Mouse (Mus musculus) T-helper 1 cell (primary cell): Measurements from ENCODE around the gene Gm16867.
"Not testable (repeated sequence)": the region's sequence is repeated elsewhere in the genome, so short reads cannot be mapped to it uniquely, and the experiment has no call there.

Experiments used
- in situ Hi-C: fragments of 300-600 bp; cut with MboI, MseI; formaldehyde crosslinking; loops from one replicate; pipeline ENCODE4 v1.15.1; 2025; ENCODE audit warnings: high pct_unique_total_duplicates

Gm16867 gene

DNA sequence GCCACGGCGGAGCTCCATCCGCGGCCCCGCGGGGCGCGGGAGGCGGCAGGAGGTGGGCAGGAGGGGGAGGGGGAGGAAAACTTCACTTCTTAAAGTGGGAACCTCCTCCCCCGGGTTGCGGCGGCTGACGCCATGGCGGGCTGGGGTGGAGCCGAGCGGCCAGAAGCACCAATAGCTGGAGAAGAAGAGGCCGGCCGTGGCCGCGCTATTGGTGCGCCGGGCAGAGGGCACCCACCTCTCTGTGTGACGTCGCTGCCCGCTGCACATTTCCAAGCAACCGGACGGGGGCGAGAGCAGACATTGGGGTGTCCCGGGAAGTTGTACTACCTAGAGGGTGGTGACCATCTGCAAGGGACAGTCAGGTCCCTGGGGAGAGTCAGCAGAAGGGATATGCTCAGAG, at the start of gene Gm16867:
Gene Gm16867 (minus strand): TSS at position 189 of the 400 bp plus-strand sequence.
- in situ Hi-C loops: not testable (repeated sequence)

DNA sequence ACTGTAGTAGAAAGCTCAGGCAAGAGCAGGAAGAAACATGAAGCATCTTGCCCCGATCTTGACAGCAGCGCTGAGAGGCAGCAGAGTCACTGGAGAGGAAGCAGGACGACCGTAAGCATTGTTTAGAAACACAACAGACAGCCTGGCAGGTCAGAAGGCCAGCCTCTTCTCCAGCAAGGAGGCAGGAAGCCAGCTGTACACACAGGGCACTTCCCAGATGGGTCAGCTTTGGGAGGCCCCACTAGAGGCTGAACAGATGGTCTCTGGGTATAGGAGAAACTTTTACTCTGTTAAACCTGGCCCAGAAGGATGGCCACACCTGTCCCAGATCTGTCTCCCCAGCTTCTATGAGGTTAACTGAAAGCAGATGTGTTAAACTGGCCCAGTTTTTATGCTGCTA, 44.1 kb upstream of the Gm16867 start:
- in situ Hi-C loops: not testable (repeated sequence)

DNA sequence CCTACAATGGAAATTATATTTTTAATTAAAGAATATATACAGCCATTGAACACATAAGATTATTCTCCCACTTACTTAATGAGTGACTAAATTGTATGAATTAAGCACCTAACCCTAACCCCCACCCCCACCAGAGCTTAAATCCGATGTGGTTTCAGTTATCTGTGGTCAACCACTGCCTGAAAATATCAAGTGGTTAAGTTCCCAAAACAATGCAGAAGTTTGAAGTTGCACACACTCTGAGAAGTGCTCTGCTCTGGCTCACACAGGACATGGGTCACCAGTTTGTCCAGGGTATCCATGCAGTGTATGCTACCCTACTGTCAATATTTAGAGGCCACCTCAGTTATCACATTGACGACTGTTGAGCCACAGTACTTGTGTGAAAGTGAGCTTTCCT, 41.9 kb upstream of the Gm16867 start:
- in situ Hi-C loops: not testable (repeated sequence)

DNA sequence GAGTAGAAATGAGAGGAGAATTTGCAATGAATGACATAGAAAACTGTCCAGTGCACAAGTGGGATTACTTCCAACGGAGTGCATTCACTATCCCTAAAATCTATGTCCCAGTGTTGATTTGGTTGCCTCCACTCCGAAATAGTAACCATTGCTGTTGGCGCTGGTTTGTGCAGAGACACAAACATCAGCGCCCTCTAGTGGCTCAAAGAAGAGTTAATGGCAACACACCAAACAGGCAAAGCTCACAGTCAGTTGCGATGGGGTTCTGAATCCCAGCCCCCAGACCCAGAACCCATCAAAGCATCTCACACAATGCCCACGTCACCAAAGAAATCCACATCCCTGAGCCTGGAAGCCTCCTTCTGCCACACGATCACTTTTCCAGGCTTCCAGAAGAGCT, 40.9 kb upstream of the Gm16867 start:
- in situ Hi-C loops: not testable (repeated sequence)

DNA sequence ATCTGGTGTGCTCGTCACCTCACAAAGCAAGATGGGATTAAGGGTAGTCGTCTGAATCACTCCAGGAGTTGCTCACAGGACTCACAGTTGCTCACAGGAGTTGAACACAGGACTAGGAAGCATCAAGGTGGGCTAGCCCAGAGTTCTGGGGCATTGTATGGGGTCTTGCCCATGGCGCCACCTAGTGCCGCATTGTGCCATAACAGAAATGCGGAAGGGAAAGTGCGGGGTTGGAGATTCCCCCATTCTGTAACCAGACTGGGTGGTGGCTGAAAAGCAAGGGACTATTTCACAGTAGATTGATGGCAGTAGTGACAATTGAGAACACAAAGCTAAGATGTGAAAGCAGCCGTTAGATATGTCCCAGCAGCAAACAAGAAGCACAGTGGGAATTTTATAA, 39.5 kb upstream of the Gm16867 start:
- in situ Hi-C loops: not testable (repeated sequence)

DNA sequence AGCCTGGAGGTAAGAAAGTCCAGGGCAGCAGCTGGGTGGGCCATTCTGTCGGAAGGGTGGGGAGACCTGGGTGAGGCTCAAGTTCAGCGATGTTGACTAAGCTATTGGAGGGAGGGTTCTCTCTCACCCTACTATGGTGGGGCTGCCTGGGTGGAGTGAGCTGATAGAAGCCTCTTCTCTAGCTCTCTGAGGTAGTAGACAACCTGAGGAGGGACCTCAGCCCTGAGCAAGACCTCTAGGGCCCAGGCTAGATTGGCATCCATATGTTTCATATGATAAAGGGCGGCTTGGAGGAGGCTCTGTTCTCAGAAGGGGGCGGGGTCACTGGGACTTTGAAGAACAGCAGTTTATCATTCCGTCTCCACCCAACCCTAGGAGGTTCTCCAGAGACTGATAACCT, 37.0 kb upstream of the Gm16867 start:
- in situ Hi-C loops: not testable (repeated sequence)

DNA sequence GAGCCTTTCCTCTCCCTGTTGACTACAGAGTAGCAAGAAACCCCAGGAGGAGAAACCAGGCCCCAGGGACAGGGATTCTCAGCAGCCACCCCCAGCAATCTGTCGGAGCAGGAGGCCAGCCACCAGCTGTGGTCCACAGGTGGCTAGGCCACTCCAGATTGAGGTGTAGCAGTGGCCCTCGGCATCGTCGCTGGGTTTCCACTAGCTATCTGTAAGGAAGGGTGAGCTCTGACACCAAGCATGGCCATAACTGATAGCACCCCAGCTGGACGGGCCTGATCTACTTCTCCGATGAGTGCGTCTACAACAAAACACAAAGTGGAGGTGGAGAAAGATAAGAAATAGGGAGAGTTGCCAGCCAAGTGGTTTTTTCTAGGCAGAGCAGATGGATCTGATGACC, 33.4 kb upstream of the Gm16867 start:
- in situ Hi-C loops: not testable (repeated sequence)

DNA sequence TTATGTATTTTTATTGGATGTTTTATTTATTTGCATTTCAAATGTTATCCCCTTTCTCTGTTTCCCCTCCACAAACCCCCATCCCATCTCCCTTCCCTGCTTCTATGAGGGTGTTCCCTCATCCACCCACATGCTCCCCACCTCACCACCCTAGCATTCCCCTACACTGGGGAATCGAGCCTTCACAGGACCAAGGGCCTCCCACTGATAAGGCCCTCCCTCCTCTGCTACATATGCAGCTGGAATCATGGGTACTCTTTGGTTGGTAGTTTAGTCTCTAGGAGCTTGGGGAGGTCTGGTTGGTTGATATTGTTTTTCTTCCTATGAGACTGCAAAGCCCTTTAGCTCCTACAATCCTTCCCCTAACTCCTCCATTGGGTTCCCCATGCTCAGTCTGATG, 23.0 kb upstream of the Gm16867 start:
- in situ Hi-C loops: not testable (repeated sequence)

DNA sequence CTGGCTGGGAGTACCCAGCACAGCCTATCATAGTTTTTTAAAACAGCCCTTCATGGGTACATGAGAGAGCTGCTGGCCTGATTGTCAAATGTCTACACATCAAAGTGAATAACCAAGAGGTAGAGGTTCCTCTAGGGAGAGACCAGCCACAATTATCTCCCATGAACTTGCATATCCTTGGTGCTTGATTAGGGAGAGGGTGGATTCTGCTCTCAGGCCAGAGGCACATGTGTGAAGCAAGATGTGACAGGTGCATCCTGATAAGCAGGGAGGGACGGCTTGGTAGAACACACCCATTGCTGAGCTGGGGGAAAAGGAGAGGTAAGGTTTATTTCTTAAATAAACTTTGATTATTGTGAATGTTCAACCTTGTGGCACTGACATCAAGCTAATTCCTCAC, 19.8 kb upstream of the Gm16867 start:
- in situ Hi-C loops: not testable (repeated sequence)

DNA sequence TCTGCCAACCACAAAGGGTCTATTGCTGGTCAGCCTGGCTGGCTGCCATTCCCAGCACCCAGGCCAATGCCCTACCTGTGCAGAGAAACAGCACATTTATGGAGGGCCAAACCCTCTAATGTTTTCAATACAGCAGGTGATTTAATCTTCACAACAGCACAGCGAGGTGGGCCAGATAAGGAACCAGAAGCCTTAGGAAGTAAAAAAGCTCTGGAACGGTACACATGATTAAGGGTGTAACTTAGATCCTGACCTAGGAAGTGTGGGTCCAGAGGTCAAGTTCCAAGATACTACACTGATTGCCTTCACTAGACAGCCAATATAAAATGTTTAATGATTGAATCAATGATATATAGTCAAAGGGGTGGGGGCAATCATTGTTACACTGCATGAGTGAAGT, 17.6 kb upstream of the Gm16867 start:
- in situ Hi-C loops: not testable (repeated sequence)

DNA sequence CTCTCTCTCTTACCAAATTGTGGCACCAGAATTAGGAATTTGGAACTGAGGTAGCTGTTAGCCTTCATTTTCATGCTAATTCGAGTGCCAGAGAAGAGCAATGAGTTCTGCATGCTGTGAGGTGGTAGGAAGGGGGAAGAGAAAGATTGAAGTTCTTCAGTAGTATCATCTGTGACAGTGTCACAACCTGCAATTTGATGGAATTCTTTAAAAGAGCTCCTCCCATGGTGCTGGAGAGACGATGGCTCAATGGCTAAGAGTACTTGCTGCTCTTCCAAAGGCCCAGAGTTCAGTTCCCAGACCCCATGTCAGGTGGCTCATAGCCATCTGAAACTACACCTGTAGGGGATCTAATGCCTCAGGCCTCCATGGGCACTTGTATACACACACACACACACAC, 9.3 kb upstream of the Gm16867 start, which contains the start of gene Gm27179:
Gene Gm27179 (minus strand): TSS at position 101 of the 400 bp plus-strand sequence.
- in situ Hi-C loops: not testable (repeated sequence)

DNA sequence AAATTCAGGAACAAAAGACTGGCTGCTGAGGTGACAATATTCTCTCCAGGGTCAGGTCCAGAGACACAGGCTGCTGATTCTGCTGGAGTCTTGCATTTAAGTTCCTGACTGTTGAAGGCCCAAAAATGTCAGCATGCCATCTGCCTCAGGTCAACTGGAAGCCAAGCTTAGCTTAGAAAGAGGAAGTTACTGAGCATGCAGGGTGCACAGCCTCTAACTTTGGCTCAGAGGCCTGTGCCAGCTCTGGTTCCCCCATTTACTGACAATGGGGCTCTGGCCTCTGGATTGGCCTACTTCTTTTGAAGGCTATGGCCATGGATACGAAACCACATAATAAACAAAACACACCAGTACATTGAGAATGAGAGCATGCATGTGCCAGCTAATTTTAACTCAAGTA, 3.8 kb upstream of the Gm16867 start:
- in situ Hi-C loops: not testable (repeated sequence)

DNA sequence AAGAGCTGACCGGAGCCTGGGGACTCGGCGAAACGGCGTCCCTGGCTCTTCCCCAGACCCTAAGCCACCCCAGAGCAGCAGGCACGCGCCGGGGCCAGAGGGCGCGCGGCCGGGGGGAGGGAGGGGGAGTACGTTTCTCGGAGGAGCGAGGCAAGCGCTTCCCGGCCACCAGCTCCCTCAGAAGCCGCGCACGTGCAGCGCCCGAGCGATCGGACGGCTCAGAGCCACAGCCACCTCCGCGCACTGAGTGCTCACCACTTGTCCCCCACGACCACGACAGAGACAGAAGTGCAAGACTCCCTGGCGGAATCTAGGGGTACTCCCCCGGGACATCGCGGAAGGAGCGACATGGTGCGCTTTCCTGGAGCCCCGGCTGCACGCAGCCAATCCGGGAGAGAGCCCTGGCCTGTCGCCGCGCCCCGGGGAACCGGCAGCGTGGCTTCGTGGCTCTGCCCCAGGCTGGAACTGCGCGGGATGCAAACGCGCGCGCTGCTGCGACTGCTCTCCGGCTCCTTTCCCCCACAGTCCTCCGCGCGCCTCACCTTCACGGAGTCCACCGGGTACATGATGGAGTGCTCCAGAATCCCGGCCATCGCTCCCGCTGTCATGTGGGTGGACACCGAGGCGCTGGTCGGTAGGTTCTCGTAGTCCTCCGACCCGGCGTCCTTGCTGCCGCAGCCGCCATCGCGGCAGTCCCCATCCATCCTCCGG, 567 bp downstream of the Gm16867 start:
- in situ Hi-C loops: not testable (repeated sequence)

DNA sequence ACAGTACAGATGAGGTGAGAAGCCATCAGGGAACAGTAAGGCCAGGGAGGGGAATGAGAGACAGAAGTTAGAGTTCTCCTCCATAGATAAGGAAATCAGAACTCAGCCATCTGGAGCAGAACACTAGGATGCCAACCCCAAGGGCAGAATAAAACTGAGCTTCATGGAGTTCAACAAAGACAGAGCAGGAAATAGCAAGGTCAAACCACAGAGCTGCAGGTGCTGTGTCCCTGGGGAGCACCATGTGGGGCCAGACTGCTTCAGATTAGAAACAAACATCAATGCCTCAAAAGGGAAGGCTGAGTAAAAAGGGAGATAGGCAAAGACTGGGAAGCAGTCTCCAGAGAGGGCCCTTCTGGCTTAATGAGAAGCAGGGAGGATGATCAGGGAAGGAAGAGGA, 6.9 kb downstream of the Gm16867 start:
- in situ Hi-C loops: not testable (repeated sequence)

DNA sequence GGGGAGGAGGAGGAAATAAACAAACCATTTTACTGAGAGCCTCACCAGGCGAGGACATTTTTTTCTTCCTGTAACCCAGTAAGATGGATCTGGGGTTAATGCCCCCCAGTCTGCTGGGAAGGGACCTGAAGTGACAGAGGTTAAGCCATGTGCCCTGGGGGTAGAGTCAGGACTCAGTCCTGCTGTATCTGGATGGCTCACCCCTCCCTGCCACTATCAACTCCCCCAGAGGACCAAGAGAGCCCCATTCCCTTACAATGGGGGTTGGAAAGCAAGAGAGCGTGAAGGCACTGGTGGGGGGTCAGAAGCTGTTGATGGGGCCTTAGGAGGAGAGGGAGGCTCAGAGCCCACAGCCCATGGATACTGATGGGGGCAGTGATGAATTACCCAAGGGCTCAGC, 8.2 kb downstream of the Gm16867 start:
- in situ Hi-C loops: not testable (repeated sequence)

DNA sequence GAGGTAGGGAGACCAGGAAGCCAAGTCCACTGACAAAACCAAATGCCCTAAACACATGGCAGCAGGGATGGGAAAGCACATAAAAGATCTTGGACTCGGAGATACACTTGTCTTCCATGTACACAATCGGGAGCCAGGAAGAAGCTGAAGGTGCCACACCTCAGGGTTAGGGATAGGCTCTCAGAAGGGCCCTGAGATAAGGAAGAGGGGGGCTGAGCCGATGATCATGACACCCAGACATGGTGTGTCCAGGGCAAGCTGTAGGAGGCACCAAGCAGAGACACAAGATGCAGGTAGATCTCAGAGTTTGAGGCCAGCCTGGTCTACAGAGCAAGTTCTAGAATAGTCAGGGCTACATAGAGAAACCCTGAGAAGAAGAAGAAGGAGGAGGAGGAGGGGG, 8.6 kb downstream of the Gm16867 start:
- in situ Hi-C loops: not testable (repeated sequence)

DNA sequence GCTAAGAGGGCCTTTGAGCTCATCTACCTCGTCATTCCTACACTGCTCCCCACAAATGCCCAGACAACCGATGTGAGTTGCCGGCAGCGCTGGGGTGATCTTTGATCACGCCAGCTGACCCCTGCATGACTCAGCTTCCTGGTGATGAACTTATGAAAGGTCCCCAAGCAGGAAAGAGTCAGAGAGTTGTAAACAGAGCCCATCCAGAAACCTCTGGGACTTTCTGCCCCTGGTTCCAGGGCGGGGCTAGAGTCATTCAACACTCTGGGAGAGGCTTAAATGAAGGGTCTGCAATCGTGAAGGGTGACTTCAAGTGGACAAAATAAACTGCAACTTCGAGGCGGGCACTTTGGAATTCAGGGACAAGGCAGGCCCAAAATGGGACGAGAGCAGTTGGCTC, 15.2 kb downstream of the Gm16867 start:
- in situ Hi-C loops: not testable (repeated sequence)

DNA sequence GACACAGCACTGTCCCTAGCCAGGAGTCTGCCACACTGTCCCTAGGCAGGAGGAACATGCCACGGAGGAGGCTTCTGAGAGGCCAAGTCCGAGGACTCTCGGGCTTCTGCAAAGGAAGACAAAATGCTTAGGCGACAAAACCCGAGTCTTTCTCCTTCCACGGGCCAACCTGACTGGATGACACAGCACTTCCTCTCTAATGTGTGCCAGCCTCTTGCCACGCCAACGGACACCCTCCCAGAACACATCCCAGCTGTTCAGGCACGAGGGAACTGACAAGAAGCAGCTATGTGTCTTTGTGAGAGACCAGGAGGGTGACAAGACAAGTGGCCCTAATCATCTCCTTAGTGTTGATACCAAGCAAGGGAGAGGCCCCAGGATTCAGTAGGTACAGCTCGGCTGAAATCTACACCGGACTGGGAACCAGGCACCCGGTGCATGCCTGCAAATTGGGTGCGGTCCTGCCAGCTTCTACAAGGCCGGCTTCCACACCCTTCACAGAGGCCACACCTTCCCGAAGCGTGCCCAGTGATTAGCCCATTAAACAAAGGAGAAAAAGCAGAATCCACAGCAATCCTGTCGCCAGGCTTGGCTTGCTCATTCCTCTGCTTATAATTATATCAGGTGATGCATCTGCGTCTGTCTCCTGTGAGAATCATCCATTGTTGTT, 17.6 kb downstream of the Gm16867 start:
- in situ Hi-C loops: not testable (repeated sequence)

DNA sequence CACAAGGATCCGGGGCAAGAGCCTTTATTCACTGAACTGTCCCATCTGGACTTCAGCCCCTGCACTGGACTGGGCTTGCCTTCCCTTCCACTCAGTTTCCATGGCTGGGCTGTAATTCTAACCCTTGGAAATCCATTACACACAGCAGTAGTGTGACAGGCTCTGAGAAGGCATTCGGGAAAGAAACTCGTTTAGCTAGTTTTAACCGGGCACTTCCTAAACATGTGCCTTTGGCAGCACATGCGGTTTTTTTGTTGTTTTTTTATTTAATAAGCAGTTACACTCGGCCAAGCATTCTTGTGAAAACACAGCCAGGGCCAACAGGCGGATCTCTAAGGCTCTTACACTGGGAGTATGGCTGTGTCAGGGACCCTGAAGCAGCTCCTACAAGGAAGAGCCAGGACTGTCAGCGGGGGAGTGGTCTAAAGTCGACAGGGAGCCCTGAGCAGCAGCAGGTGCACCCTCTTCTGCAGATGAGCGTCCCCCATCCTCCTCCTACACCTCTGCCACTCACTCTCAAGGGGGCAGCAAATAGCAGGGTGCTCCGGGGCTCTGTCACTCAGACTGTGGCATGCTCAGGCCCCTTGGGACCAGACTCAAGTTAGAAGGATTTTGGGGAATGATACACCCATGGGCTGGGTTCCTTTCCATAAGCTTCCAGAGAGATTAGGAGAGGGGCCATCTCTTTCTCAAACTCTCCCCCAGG, 29.1 kb downstream of the Gm16867 start:
- in situ Hi-C loops: loop anchor here (5.0 kb wide), 1 partner anchor 222 kb away; no protein-coding TSS in a partner anchor

DNA sequence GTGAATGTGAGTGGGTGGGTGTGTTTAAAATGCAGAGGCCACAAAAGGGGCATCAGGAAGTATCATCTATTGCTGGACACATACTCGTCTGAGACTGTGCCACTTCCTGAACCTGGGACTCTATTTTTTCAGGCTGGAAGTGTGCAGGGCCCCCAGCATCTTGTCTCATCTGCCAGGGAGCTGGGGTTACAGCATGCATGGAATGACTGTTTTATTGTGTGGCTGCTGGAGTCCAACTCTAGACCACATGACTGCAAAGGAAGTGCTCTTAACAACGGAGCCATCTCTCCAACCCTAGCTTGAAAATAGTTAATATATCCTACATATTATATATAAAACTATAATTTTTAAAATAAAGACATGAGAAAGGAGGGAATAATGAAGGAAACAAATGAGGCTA, 29.8 kb downstream of the Gm16867 start:
- in situ Hi-C loops: loop anchor here (5.0 kb wide), 1 partner anchor 221 kb away; no protein-coding TSS in a partner anchor

DNA sequence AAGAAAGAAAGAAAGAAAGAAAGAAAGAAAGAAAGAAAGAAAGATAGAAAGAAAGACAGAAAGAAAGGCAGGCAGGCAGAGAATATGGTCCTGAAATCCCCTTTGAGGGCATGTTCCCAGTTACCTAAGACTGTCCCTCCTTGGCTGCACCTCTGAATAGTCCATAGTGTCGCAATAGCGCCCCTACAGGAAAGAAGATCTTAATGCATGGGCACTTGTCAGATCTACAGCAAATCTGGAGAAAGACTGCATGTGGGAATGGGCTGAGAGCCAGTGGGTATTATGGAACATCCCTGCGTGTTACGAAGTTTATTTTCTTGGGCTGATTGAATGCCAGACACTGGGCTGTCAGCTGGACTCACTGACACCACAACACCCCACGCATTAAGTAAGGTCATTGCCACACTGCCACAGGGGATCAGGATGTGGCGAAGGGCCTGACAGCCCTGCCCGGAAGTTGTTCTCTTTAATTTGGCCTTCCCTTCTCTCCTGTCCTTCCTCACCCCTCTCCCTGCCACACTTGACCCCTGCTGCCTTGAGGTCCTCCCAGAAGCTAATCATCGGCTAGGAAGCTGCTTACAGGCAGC, 32.9 kb downstream of the Gm16867 start:
- in situ Hi-C loops: loop anchor here (5.0 kb wide), 1 partner anchor 218 kb away; no protein-coding TSS in a partner anchor
